Mouse (Mus musculus): ENCODE results near the gene Mctp2. TPM values are rescaled to one million over a fixed set of nuclear protein-coding genes. Genes with fewer than 3 reads are reported as not detected.

The Mctp2 gene
- 86.6 and 86.9 TPM in 2 replicates for total RNA-seq (2017)

- ATAC-seq (ENCODE audit: extremely low read depth, insufficient number of reproducible peaks, low FRiP score, poor library complexity, severe bottlenecking) = peak; percentile 90
Measured at GRCm38 (mm10) chr7:72306382-72306841, at the start of gene Mctp2. Gene Mctp2, minus strand, starts transcription at chr7:72306608.

DNA sequence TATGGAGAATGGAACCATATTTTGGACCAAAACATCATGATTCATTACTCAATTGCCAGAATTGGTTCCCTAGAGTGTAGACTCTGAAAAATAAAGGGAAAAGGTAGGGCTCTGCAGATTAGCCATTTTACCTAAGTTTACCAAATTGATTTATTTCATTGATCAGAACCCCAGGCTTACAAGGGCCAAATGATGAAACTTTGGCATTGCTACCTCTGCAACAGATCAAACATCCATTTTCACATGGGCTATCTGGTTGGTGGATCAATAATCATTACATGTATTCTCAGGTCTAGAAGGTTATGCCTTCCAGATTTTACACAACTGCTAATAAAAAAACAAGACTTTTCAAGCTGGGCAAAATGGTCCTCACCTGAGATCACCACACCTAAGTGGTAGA, 39.5 kb upstream of the Mctp2 start:
- ATAC-seq (ENCODE audit: extremely low read depth, insufficient number of reproducible peaks, low FRiP score, poor library complexity, severe bottlenecking) = no peak

DNA sequence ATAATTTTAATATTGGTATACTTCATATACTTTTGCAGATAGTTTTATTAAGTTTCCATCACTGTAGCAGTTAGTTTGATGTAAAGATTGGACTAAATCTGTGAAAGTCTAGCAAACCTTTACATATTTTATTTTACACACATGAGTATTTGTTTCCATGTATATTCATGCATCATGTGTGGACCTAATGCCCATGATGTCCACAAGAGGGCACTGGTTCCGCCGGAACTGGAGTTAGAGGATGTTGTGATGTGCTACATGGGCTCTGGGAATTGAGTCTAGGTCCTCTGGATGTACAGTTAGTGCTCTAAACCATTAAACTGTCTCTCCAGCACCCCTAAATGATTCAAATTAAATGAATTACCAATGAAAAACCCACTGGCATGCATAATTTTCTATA, 37.3 kb upstream of the Mctp2 start:
- peak; percentile 51; the same call in 1 of the 2 replicates for ATAC-seq (ENCODE audit: extremely low read depth, insufficient number of reproducible peaks, low FRiP score, poor library complexity, severe bottlenecking)

GRCm38 (mm10) chr7:72342822-72343221, 36.4 kb upstream of the Mctp2 start:
- ATAC-seq (ENCODE audit: extremely low read depth, insufficient number of reproducible peaks, low FRiP score, poor library complexity, severe bottlenecking) = peak; percentile 63; the same call in 1 of the 2 replicates

DNA sequence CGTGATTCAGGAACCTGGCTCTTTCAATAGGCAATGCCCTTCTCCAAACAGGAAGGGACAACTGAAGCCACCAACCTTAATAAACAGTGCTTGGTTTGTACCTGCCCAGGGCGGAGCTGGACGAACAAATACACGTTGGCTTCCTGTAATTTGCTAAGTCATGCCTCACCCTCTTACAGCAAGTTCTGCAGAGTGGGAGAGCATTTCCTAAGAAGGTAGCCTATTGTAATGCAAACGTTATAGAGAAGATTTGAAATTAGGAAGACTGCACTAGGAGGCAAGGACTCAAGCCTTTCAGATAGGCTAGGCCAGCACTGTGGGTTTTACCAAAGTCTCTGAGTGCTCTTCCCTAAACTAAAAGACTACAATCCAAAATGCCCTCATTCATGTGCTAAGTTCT, 19.6 kb upstream of the Mctp2 start:
- no peak for ATAC-seq (ENCODE audit: extremely low read depth, insufficient number of reproducible peaks, low FRiP score, poor library complexity, severe bottlenecking)

DNA sequence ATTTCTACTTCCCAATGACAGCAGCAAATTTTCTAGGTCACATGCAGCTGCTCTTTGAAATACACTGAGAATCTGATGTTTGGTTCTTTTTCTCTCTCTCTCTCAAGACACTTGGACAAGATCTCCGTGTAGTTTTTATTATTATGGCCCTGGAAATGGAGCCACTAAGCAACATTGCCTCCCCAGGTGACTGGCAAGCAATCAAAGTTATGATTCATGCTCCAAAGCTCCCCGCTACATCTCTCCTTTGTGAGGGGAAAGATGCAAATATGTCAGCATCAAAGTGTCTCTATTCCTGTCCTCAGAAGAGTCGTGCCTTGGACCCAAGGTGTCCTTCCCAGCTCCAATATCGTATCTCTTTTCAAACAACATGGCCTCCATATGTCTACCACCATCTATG, 14.5 kb upstream of the Mctp2 start:
- no peak for ATAC-seq (ENCODE audit: extremely low read depth, insufficient number of reproducible peaks, low FRiP score, poor library complexity, severe bottlenecking)

GRCm38 (mm10) chr7:72320441-72320840, 14.0 kb upstream of the Mctp2 start:
- no peak for ATAC-seq (ENCODE audit: extremely low read depth, insufficient number of reproducible peaks, low FRiP score, poor library complexity, severe bottlenecking)

GRCm38 (mm10) chr7:72314395-72315060, 8.1 kb upstream of the Mctp2 start:
- ATAC-seq (ENCODE audit: extremely low read depth, insufficient number of reproducible peaks, low FRiP score, poor library complexity, severe bottlenecking) = no peak; the same call in 1 of the 2 replicates

- ATAC-seq (ENCODE audit: extremely low read depth, insufficient number of reproducible peaks, low FRiP score, poor library complexity, severe bottlenecking) = no peak
Measured at GRCm38 (mm10) chr7:72313908-72314307, 7.5 kb upstream of the Mctp2 start.

GRCm38 (mm10) chr7:72311582-72311981, 5.2 kb upstream of the Mctp2 start:
- ATAC-seq (ENCODE audit: extremely low read depth, insufficient number of reproducible peaks, low FRiP score, poor library complexity, severe bottlenecking) = no peak

GRCm38 (mm10) chr7:72308078-72308477, 1.7 kb upstream of the Mctp2 start:
- ATAC-seq (ENCODE audit: extremely low read depth, insufficient number of reproducible peaks, low FRiP score, poor library complexity, severe bottlenecking) = peak; percentile 39; the same call in 1 of the 2 replicates

DNA sequence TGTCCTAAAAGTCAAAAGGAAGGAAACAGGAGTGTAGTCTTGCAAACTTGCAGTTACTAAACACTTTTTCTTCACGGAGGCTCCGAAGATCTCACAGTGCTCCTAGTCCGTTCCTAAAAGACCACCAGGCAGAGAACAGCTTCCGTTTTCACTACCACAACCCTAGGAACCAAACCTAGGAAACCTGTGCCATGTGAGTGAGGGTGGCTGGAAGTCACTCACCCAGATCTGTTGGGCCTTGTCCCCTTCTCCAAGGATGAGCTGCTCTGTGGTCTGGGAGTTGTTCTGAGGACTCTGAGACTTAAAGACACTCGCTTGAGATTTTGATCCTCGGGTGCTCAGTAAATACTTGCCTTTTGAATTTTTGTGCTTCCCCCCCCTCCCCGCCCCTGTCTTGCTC, 439 bp upstream of the Mctp2 start:
- no peak for ATAC-seq (ENCODE audit: extremely low read depth, insufficient number of reproducible peaks, low FRiP score, poor library complexity, severe bottlenecking)

GRCm38 (mm10) chr7:72305971-72306370, 437 bp downstream of the Mctp2 start:
- ATAC-seq (ENCODE audit: extremely low read depth, insufficient number of reproducible peaks, low FRiP score, poor library complexity, severe bottlenecking) = no peak

DNA sequence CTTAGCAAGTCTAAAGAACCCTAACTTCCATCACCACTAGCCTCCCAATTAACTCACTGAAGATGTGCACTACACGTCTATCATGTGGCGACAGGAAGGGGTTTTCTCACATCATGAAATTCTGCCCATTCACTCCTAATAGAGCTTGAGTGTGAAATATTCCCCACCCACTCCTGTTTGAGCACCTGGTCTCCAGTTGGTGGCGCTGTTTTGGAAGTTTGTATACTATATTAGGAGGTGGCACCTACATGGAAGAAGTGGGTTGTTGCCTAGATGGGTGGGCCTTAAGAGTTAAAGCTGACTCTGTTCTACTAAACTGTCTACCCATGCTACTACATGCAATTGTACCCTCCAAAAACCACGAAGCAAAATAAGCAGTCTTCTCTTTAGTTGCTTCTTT, 4.7 kb downstream of the Mctp2 start:
- ATAC-seq (ENCODE audit: extremely low read depth, insufficient number of reproducible peaks, low FRiP score, poor library complexity, severe bottlenecking) = no peak

GRCm38 (mm10) chr7:72299726-72300125, 6.7 kb downstream of the Mctp2 start:
- ATAC-seq (ENCODE audit: extremely low read depth, insufficient number of reproducible peaks, low FRiP score, poor library complexity, severe bottlenecking) = peak; percentile 91

GRCm38 (mm10) chr7:72297013-72297412, 9.4 kb downstream of the Mctp2 start:
- no peak for ATAC-seq (ENCODE audit: extremely low read depth, insufficient number of reproducible peaks, low FRiP score, poor library complexity, severe bottlenecking)

- no peak for ATAC-seq (ENCODE audit: extremely low read depth, insufficient number of reproducible peaks, low FRiP score, poor library complexity, severe bottlenecking)
Measured at GRCm38 (mm10) chr7:72296171-72296570, 10.2 kb downstream of the Mctp2 start.

GRCm38 (mm10) chr7:72294886-72295285, 11.5 kb downstream of the Mctp2 start:
- no peak for ATAC-seq (ENCODE audit: extremely low read depth, insufficient number of reproducible peaks, low FRiP score, poor library complexity, severe bottlenecking)

DNA sequence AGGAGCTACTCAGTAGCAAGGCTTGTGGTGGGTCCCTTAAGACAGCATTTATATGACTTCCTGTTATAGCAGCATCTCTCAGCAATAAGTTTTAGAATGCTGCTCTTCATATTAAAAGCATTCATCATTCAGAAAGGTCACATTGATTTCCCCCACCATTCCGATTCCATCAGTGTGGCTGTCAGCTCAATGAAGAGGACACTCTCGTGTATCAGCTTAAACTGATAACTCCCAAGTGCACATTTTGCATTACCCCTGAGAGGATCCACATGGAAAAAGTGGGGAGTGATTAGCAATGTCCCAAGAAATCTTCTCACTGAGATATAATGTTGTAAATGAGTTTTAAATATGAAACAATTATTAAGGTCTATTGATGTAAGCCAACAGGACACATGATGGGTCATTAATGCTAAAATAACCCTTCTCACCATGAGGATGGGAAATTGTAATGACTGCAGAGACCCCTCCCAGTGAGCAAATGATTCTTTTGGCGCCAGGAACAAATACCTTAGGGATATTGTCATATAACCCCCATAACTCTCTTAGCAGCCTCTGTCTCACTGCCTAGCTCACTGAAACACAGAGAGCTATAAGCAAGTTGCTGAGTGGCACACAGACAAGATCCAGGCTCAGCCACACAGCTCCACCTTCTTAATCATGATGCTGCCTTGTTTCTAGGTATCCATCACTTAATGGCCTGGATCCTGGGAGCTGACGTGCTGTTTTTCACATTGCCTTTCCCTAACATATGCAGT, 12.4 kb downstream of the Mctp2 start:
- no peak for ATAC-seq (ENCODE audit: extremely low read depth, insufficient number of reproducible peaks, low FRiP score, poor library complexity, severe bottlenecking)

- no peak for ATAC-seq (ENCODE audit: extremely low read depth, insufficient number of reproducible peaks, low FRiP score, poor library complexity, severe bottlenecking)
Measured at GRCm38 (mm10) chr7:72292232-72292913, 14.0 kb downstream of the Mctp2 start.
